Mouse (Mus musculus) spleen, adult 10 weeks (tissue): ENCODE measurements around the gene Olfr137. TPM values are rescaled to one million over a fixed set of nuclear protein-coding genes. Genes with fewer than 3 reads are reported as not detected.

Source experiments
- polyA plus RNA-seq: library from polyadenylated mRNA; stranded (reverse); fragments of 350-450 nt; fragmentation: Illumina TruSeq; extraction: RNeasy Lipid Tissue Mini Kit (QIAGEN cat#74804); gene quantifications from one replicate; pipeline ENCODE4 v1.2.3, GENCODE M21; 2015; ENCODE audit warnings: low replicate concordance; ENCODE audit not compliant: insufficient read depth

Olfr137 gene
- not detected for polyA plus RNA-seq

GRCm38 (mm10) chr17:38307470-38307869, at the start of gene Olfr137:
Gene Olfr137, minus strand, starts transcription at chr17:38307570.

DNA sequence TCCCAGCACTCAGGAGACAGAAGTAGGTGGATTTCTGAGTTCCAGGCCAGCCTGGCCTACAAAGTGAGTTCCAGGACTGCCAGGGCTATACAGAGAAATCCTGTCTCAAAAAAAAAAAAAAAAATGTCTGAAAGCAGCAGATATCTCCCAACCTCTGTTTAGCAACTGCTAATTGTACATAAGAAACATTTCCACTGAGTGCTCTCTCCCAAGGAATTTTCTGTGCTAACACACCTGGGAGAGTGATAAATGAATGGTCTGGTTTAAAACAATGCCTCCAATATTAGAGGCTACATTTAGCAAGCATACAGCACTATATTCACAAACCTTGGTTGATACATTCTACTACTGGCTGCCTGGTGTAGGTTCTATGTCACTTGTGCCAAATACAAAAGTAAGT, 22.2 kb upstream of the Olfr137 start, which contains the start of gene Olfr136:
TSS of gene Olfr136 (plus strand) at position 301 of the 400 bp plus-strand sequence.

DNA sequence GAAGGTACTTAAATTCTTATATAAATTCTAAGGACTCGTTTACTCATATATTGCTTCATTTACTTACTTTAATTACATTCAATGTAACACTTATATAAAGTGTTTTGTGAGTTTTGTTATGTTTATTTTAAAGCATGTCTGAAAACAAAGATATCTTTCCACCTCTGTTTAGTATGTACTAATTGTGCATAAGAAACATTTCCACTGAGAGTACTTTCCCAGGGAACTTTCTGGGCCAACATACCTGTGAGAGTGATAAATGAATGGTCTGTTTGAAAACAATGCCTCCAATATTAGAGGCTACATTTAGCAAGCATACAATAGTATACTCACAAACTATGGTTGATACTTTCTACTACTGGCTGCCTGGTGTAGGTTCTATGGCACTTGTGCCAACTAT, 46.6 kb downstream of the Olfr137 start, which contains the start of gene Olfr138:
TSS of gene Olfr138 (plus strand) at position 301 of the 400 bp plus-strand sequence.

Other genes with a start within 250 kb of the Olfr137 start
- gene Olfr129, start 247.5 kb downstream of the Olfr137 start, polyA plus RNA-seq, result not detected
- gene Olfr130, start 243.6 kb downstream of the Olfr137 start, polyA plus RNA-seq, result not detected
- gene Olfr131, start 218.9 kb downstream of the Olfr137 start, polyA plus RNA-seq, result not detected
- gene Olfr132, start 173.0 kb downstream of the Olfr137 start, polyA plus RNA-seq, result not detected
- not detected for gene Olfr133, start 162.3 kb downstream of the Olfr137 start, polyA plus RNA-seq
- not detected for gene Olfr134, start 136.2 kb downstream of the Olfr137 start, polyA plus RNA-seq
- gene Olfr135, start 103.2 kb downstream of the Olfr137 start, polyA plus RNA-seq, result not detected
- gene Olfr138, start 46.5 kb downstream of the Olfr137 start, polyA plus RNA-seq, result not detected
- not detected for gene Olfr136, start 22.3 kb upstream of the Olfr137 start, polyA plus RNA-seq
- not detected for gene Esp36, start 112.6 kb upstream of the Olfr137 start, polyA plus RNA-seq
- not detected for gene Esp34, start 246.6 kb upstream of the Olfr137 start, polyA plus RNA-seq